Mouse (Mus musculus) cerebellum, adult 2 months (tissue): ENCODE measurements around the gene Mark2.

ENCODE experiments used
- CTCF ChIP-seq: fragments of 200-500 bp; IDR thresholded peaks from 2 replicates; pipeline ENCODE4 v1.5.1; 2011; ENCODE audit warnings: low read depth, mild to moderate bottlenecking, control low read depth, low read length, moderate library complexity, borderline replicate concordance; ENCODE audit not compliant: insufficient read depth
- POLR2A ChIP-seq: fragments of 200-500 bp; IDR thresholded peaks from 2 replicates; pipeline ENCODE4 v1.6.1; 2011; ENCODE audit warnings: low read length, control low read depth, borderline replicate concordance; ENCODE audit not compliant: insufficient read depth

GRCm38 (mm10) chr19:7275131-7275789 lies 66.4 kb downstream of the Mark2 start:
- no peak for TF ChIP-seq CTCF
- no peak for TF ChIP-seq POLR2A
